25 mouse cellular contexts compared by ENCODE assay signal in the genomic region with DNA sequence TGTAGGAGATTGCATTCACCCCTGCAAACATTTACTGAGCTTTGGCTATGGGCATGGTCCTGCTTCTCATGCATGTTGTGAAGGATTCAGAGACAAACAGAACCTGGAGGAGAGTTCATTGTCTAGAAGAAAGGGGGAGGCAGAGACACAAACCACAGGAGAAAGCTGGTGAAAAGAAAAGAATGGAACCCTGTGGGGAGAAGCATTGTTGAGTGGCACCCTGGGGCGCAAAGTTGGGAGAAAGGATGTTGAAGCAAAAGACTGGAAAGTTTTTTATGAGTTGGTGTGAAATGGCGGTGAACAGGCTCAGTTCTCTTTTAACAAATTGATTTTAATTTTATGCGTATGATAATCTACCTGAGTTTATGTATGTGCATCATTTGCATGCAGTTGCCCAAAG. TPM values are rescaled to one million over a fixed set of nuclear protein-coding genes. Genes with fewer than 3 reads are reported as not detected.
"Had no signal": no experiment of that assay in that cellular context is flagged by ENCODE, and none has a peak within 500 bp of the region (broad histone marks: within the 10 kb centered on the region; RNA-seq: fewer than 3 reads in every experiment).

No protein-coding gene starts in this region.

- H3K4me3 ChIP-seq: midbrain, embryonic 10.5 days; midbrain, embryonic 12.5 days; myocyte; neural tube, embryonic 13.5 days; neural tube, embryonic 15.5 days had no signal

- H3K9ac ChIP-seq: lung, embryonic 14.5 days; midbrain, embryonic 12.5 days; neural tube, embryonic 13.5 days; neural tube, embryonic 15.5 days had no signal

- DNase-seq: lung, adult 18-20 months; lung, embryonic 14.5 days; lung, postnatal 10 days; lung, postnatal 36 days; midbrain, embryonic 14.5 days; retina, postnatal 1 day; right cerebral cortex, adult 18-20 months; right cerebral cortex, postnatal 25 days; right cerebral cortex, postnatal 4 days; spleen, adult 18-20 months; thymus, adult 18-20 months; thymus, postnatal 25 days; thymus, postnatal 4 days had no signal

- H3K27ac ChIP-seq: midbrain, embryonic 10.5 days; midbrain, embryonic 12.5 days; neural tube, embryonic 13.5 days; neural tube, embryonic 15.5 days had no signal

- H3K27me3 ChIP-seq: midbrain, embryonic 12.5 days; neural tube, embryonic 13.5 days; neural tube, embryonic 15.5 days had no signal

- H3K4me1 ChIP-seq: midbrain, embryonic 10.5 days; midbrain, embryonic 12.5 days; neural tube, embryonic 13.5 days; neural tube, embryonic 15.5 days had no signal

- H3K9me3 ChIP-seq: midbrain, embryonic 10.5 days; midbrain, embryonic 12.5 days; neural tube, embryonic 13.5 days; neural tube, embryonic 15.5 days had no signal

- H3K36me3 ChIP-seq: midbrain, embryonic 10.5 days; midbrain, embryonic 12.5 days; neural tube, embryonic 13.5 days; neural tube, embryonic 15.5 days had no signal

RNA-seq across cellular contexts. Expression of gene Clec3a, which starts 33.7 kb away (rescaled TPM):
- total RNA-seq: megakaryocyte, adult 5-6 weeks; megakaryocyte-erythroid progenitor cell, adult 5-6 weeks had no signal
- polyA plus RNA-seq: liver, embryonic 16.5 days; lung, embryonic 14.5 days; midbrain, embryonic 10.5 days; midbrain, embryonic 14.5 days; midbrain, embryonic 16.5 days; myocyte; neural tube, embryonic 11.5 days; neural tube, embryonic 13.5 days; small intestine, adult 2 months; urinary bladder, adult 2 months had no signal
